19 mouse cellular contexts compared by ENCODE assay signal in the genomic region with DNA sequence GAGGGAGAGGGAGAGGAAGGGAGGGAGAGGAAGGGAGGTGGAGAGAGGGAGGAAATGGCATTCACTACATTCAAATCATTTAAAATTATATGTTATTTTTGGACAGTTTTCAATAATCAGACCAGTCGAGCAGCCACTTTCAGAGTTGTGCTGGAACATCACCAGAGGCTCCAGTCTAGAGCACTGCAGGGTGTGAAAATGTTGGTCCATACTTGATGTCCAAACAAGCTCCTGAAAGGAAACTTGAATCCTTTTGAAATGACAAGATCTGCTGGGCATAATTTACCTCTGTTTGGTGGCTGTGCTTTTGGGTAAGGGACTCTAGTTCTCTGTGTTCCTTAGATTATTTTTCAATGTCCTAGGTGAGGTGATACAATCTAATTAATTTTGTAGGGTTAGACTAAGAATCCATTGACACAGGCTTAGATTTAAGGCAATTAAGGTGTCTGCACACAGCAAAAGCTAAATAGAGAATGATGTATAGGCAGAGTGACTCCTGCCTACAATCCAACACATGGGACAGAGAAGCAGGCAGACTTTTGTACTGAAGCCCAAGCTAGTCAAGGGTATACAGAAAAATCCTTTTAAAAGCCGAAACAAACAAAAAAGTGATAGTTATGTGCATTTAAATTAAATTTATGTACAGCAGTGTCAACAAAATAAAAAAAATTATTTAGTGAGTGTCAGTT.
"Had no signal": no experiment of that assay in that cellular context is flagged by ENCODE, and none has a peak within 500 bp of the region (broad histone marks: within the 10 kb centered on the region; RNA-seq: fewer than 3 reads in every experiment).

No protein-coding gene starts in this region.

- H3K9ac ChIP-seq: liver, embryonic 13.5 days; lung, embryonic 15.5 days; midbrain, embryonic 12.5 days; midbrain, embryonic 15.5 days; neural tube, embryonic 13.5 days; stomach, embryonic 15.5 days had no signal

- H3K9me3 ChIP-seq: liver, embryonic 13.5 days; lung, embryonic 15.5 days; midbrain, embryonic 12.5 days; midbrain, embryonic 15.5 days; neural tube, embryonic 13.5 days; stomach, embryonic 15.5 days had no signal

- H3K27me3 ChIP-seq: liver, embryonic 13.5 days; lung, embryonic 15.5 days; midbrain, embryonic 12.5 days; midbrain, embryonic 15.5 days; neural tube, embryonic 13.5 days; stomach, embryonic 15.5 days had no signal

- H3K4me2 ChIP-seq: liver, embryonic 13.5 days; lung, embryonic 15.5 days; midbrain, embryonic 12.5 days; midbrain, embryonic 15.5 days; neural tube, embryonic 13.5 days; stomach, embryonic 15.5 days had no signal

- H3K27ac ChIP-seq: hindbrain, postnatal 0 days; left cerebral cortex, adult 2 months; liver, embryonic 13.5 days; lung, embryonic 15.5 days; midbrain, embryonic 12.5 days; midbrain, embryonic 15.5 days; neural tube, embryonic 13.5 days; stomach, embryonic 15.5 days had no signal

- ATAC-seq: hindbrain, postnatal 0 days; inflammation-experienced regulatory T-cells, adult 6 months; intestine, embryonic 16.5 days; midbrain, embryonic 15.5 days had no signal

- H3K36me3 ChIP-seq: liver, embryonic 13.5 days; lung, embryonic 15.5 days; midbrain, embryonic 12.5 days; midbrain, embryonic 15.5 days; neural tube, embryonic 13.5 days; stomach, embryonic 15.5 days had no signal

- H3K4me1 ChIP-seq: liver, embryonic 13.5 days; lung, embryonic 15.5 days; midbrain, embryonic 12.5 days; midbrain, embryonic 15.5 days; neural tube, embryonic 13.5 days; stomach, embryonic 15.5 days had no signal

- DNase-seq: kidney, adult 18-20 months; kidney, postnatal 36 days; layer of hippocampus, postnatal 36 days; liver, embryonic 13.5 days; lung, postnatal 4 days; retina, postnatal 1 day; right cerebral cortex, postnatal 25 days; spleen, adult 18-20 months; thymus, postnatal 25 days had no signal

- H3K4me3 ChIP-seq: left cerebral cortex, adult 2 months; liver, embryonic 13.5 days; lung, embryonic 15.5 days; midbrain, embryonic 12.5 days; midbrain, embryonic 15.5 days; myocyte; neural tube, embryonic 13.5 days; stomach, embryonic 15.5 days had no signal
